Comparison of ENCODE assay signal across 8 mouse cellular contexts in genomic region chr11:76997305-76997704, GRCm38 (mm10). TPM values are rescaled to one million over a fixed set of nuclear protein-coding genes. Genes with fewer than 3 reads are reported as not detected.
DNase-seq lines count a peak whose midpoint lies in the region; ATAC-seq and TF ChIP-seq lines count a peak whose summit lies in the region.

No protein-coding gene starts in this region.

- no peaks in the 10 kb centered on the region for H3K79me2 ChIP-seq in MEL (ENCODE audit: control insufficient read depth, insufficient read depth, low read length, poor library complexity)

- H3K4me2 ChIP-seq in forebrain, embryonic 16.5 days (ENCODE audit: low read length), result peak overlapping the region; percentile 88
- peak overlapping the region; percentile 96 for H3K4me2 ChIP-seq in lung, embryonic 15.5 days

- WGBS in cerebellum, adult 2 months, result under 1% methylated on average over 21 of the region's 21 CpGs
- WGBS in forebrain, embryonic 16.5 days, result under 1% methylated on average over 21 of the region's 21 CpGs
- WGBS in lung, embryonic 15.5 days, result under 1% methylated on average over 21 of the region's 21 CpGs
- 1% methylated on average over 21 of the region's 21 CpGs for WGBS in thymus, adult 2 months

- H3K27me3 ChIP-seq in MEL (ENCODE audit: control insufficient read depth in 1 of 2, insufficient read depth in 2 of 2, low read length in 2 of 2), result peaks cover 0 to 4% of the 10 kb centered on the region in 2 experiments; a peak in 2 of 4 replicates
- peaks cover 7% of the 10 kb centered on the region; the same call in 1 of the 2 replicates for H3K27me3 ChIP-seq in cerebellum, adult 2 months (ENCODE audit: control insufficient read depth, insufficient read depth, low read length)
- peaks cover 36% of the 10 kb centered on the region for H3K27me3 ChIP-seq in forebrain, embryonic 16.5 days (replicated peaks; ENCODE audit: control insufficient read depth, insufficient read depth, low read length)
- peaks cover 61% of the 10 kb centered on the region for H3K27me3 ChIP-seq in lung, embryonic 15.5 days
- peaks cover 21% of the 10 kb centered on the region for H3K27me3 ChIP-seq in thymus, adult 2 months (ENCODE audit: control insufficient read depth, insufficient read depth, low read length)

- ATAC-seq in forebrain, embryonic 16.5 days, result peak; percentile 62; the same call in 1 of the 2 replicates
- ATAC-seq in lung, embryonic 15.5 days (ENCODE audit: borderline replicate concordance, extremely low read depth, low FRiP score, low TSS enrichment), result peak; percentile 78

- peak overlapping the region; percentile 41 for H3K9ac ChIP-seq in MEL (ENCODE audit: control insufficient read depth, low read depth, low read length, poor library complexity, severe bottlenecking)
- peak overlapping the region; percentile 54 for H3K9ac ChIP-seq in forebrain, embryonic 16.5 days (replicated peaks; ENCODE audit: low read depth, low read length)
- H3K9ac ChIP-seq in lung, embryonic 15.5 days, result peak overlapping the region; percentile 31; the same call in 1 of the 2 replicates

- TF ChIP-seq CTCF in MEL (IDR thresholded peaks at IDR 0.05 in 2 of 3, conservative IDR thresholded peaks at IDR 0.05 in 1 of 3; ENCODE audit: control insufficient read depth in 1 of 3, insufficient read depth in 1 of 3, low read depth in 2 of 3, low read length in 3 of 3, poor library complexity in 1 of 3, severe bottlenecking in 1 of 3), result peak; percentile 67 to 97 (median 93)
- TF ChIP-seq CTCF in cerebellum, adult 2 months (IDR thresholded peaks at IDR 0.05; ENCODE audit: borderline replicate concordance, insufficient read depth, low read depth, low read length), result peak; percentile 80
- TF ChIP-seq CTCF in layer of hippocampus, adult 2 months (conservative IDR thresholded peaks at IDR 0.05), result peak; percentile 87
- TF ChIP-seq CTCF in thymus, adult 2 months (IDR thresholded peaks at IDR 0.05; ENCODE audit: borderline replicate concordance, control insufficient read depth, extremely low read depth, insufficient read depth, low read length, poor library complexity), result peak; percentile 70; the same call in 1 of the 2 replicates

- TF ChIP-seq POLR2A in MEL (IDR thresholded peaks at IDR 0.05; ENCODE audit: control insufficient read depth in 1 of 2, insufficient read depth in 1 of 2, low read depth in 1 of 2, low read length in 2 of 2, poor library complexity in 1 of 2), result no peak
- TF ChIP-seq POLR2A in cerebellum, adult 2 months (IDR thresholded peaks at IDR 0.05; ENCODE audit: borderline replicate concordance, insufficient read depth, low read length), result no peak
- no peak for TF ChIP-seq POLR2A in thymus, adult 2 months (IDR thresholded peaks at IDR 0.05; ENCODE audit: control insufficient read depth, extremely low read depth, insufficient read depth, low read length, poor library complexity)

- H3K9me3 ChIP-seq in MEL (replicated peaks; ENCODE audit: insufficient read depth, low read length), result no peaks in the 10 kb centered on the region
- no peaks in the 10 kb centered on the region for H3K9me3 ChIP-seq in forebrain, embryonic 16.5 days (ENCODE audit: control insufficient read depth, low read length)
- no peaks in the 10 kb centered on the region for H3K9me3 ChIP-seq in lung, embryonic 15.5 days

- no peak for TF ChIP-seq EP300 in MEL (IDR thresholded peaks at IDR 0.05; ENCODE audit: low read depth in 1 of 2, low read length in 2 of 2)

- TF ChIP-seq RAD21 in MEL (IDR thresholded peaks at IDR 0.05; ENCODE audit: low read depth, low read length), result peak; percentile 92

- no peak overlapping the region for H3K27ac ChIP-seq in MEL (ENCODE audit: control insufficient read depth, low read depth, low read length)
- H3K27ac ChIP-seq in cerebellum, adult 2 months (ENCODE audit: insufficient read depth, low read length), result no peak overlapping the region
- H3K27ac ChIP-seq in forebrain, embryonic 16.5 days (ENCODE audit: low read length), result no peak overlapping the region
- no peak overlapping the region for H3K27ac ChIP-seq in layer of hippocampus, adult 2 months
- H3K27ac ChIP-seq in lung, embryonic 15.5 days, result no peak overlapping the region
- H3K27ac ChIP-seq in thymus, adult 2 months (ENCODE audit: control insufficient read depth, insufficient read depth, low read length), result no peak overlapping the region

- peak; percentile 74 for DNase-seq in MEL (ENCODE audit: low read depth, low spot score)
- DNase-seq in cerebellum, adult 2 months, result peak; percentile 71 to 83
- DNase-seq in heart, postnatal 36 days, result peak; percentile 78 to 82
- peak; percentile 19 to 62 for DNase-seq in layer of hippocampus, adult 2 months (ENCODE audit: low spot score in 2 of 2)
- DNase-seq in ovary, adult 18-20 months (ENCODE audit: low spot score), result peak; percentile 31
- peak; percentile 73 for DNase-seq in thymus, adult 2 months

- H3K36me3 ChIP-seq in MEL (ENCODE audit: control insufficient read depth in 1 of 2, insufficient read depth in 2 of 2, low read length in 2 of 2), result peaks cover 0 to 9% of the 10 kb centered on the region in 2 experiments; a peak in 2 of 4 replicates
- H3K36me3 ChIP-seq in forebrain, embryonic 16.5 days (ENCODE audit: control insufficient read depth, insufficient read depth), result no peaks in the 10 kb centered on the region
- H3K36me3 ChIP-seq in lung, embryonic 15.5 days, result no peaks in the 10 kb centered on the region
- H3K36me3 ChIP-seq in thymus, adult 2 months (ENCODE audit: control insufficient read depth, insufficient read depth, low read length), result no peaks in the 10 kb centered on the region

- peaks cover under 1 to 23% of the 10 kb centered on the region in 2 experiments; a peak in 3 of 4 replicates for H3K4me1 ChIP-seq in MEL (ENCODE audit: control insufficient read depth in 1 of 2, insufficient read depth in 2 of 2, low read length in 2 of 2)
- no peaks in the 10 kb centered on the region for H3K4me1 ChIP-seq in cerebellum, adult 2 months (ENCODE audit: control insufficient read depth, insufficient read depth, low read length)
- peaks cover 22% of the 10 kb centered on the region for H3K4me1 ChIP-seq in forebrain, embryonic 16.5 days (replicated peaks; ENCODE audit: control insufficient read depth, insufficient read depth, low read length)
- peaks cover 21% of the 10 kb centered on the region for H3K4me1 ChIP-seq in lung, embryonic 15.5 days
- H3K4me1 ChIP-seq in thymus, adult 2 months (replicated peaks; ENCODE audit: control insufficient read depth, insufficient read depth, low read length), result peaks cover 15% of the 10 kb centered on the region

- H3K4me3 ChIP-seq in MEL (ENCODE audit: control insufficient read depth in 1 of 2, insufficient read depth in 1 of 2, low read depth in 2 of 2, low read length in 2 of 2), result peak overlapping the region; percentile 53 to 61
- H3K4me3 ChIP-seq in cerebellum, adult 2 months (replicated peaks; ENCODE audit: insufficient read depth, low read depth, low read length), result peak overlapping the region; percentile 60
- peak overlapping the region; percentile 52 for H3K4me3 ChIP-seq in forebrain, embryonic 16.5 days (replicated peaks; ENCODE audit: low read length)
- peak overlapping the region; percentile 53 for H3K4me3 ChIP-seq in layer of hippocampus, adult 2 months
- H3K4me3 ChIP-seq in lung, embryonic 15.5 days, result peak overlapping the region; percentile 53
- peak overlapping the region; percentile 33; the same call in 1 of the 2 replicates for H3K4me3 ChIP-seq in thymus, adult 2 months (ENCODE audit: control insufficient read depth, insufficient read depth, low read length)

- intact Hi-C loops in heart, postnatal 36 days (cut with DNase I), result loop anchor here (1.0 to 5.0 kb wide), 2 partner anchors 75 to 96 kb away; no protein-coding TSS in a partner anchor

TF ChIP-seq in MEL, 35 proteins besides CTCF, POLR2A, EP300 and RAD21 (continues in another document):
- TF ChIP-seq ZMIZ1 (IDR thresholded peaks at IDR 0.05; ENCODE audit: low read depth, low read length), result no peak
- no peak for TF ChIP-seq JUND (IDR thresholded peaks at IDR 0.05; ENCODE audit: low read depth, low read length)
- TF ChIP-seq CHD1 (IDR thresholded peaks at IDR 0.05; ENCODE audit: low read depth, low read length), result no peak
- TF ChIP-seq SIN3A (IDR thresholded peaks at IDR 0.05; ENCODE audit: low read length), result peak; percentile 67
- TF ChIP-seq MXI1 (IDR thresholded peaks at IDR 0.05; ENCODE audit: low read depth, low read length), result no peak
- TF ChIP-seq MAZ (IDR thresholded peaks at IDR 0.05; ENCODE audit: low read depth, low read length), result no peak; the same call in 1 of the 2 replicates
- peak; percentile 80 for TF ChIP-seq ZC3H11A (IDR thresholded peaks at IDR 0.05; ENCODE audit: low read depth, low read length)
- TF ChIP-seq ZNF384 (IDR thresholded peaks at IDR 0.05; ENCODE audit: low read depth, low read length), result 0 out of 2 replicates have a peak, but pooled peaks have one; percentile 12
- peak; percentile 76 for TF ChIP-seq SMC3 (IDR thresholded peaks at IDR 0.05; ENCODE audit: low read depth, low read length)
- no peak for TF ChIP-seq TAL1 (IDR thresholded peaks at IDR 0.05; ENCODE audit: low read length)
- no peak for TF ChIP-seq USF2 (IDR thresholded peaks at IDR 0.05; ENCODE audit: borderline replicate concordance in 1 of 2, insufficient read depth in 1 of 2, low read depth in 1 of 2, low read length in 2 of 2)
- 0 out of 2 replicates have a peak, but pooled peaks have one; percentile 34 for TF ChIP-seq HCFC1 (IDR thresholded peaks at IDR 0.05; ENCODE audit: low read depth, low read length)
- TF ChIP-seq RCOR1 (IDR thresholded peaks at IDR 0.05; ENCODE audit: low read depth, low read length), result no peak
- no peak for TF ChIP-seq MAFK (IDR thresholded peaks at IDR 0.05; ENCODE audit: borderline replicate concordance, low read depth, low read length)
- no peak for TF ChIP-seq NRF1 (IDR thresholded peaks at IDR 0.05; ENCODE audit: insufficient read depth, low read depth, low read length, poor library complexity, severe bottlenecking)
- TF ChIP-seq MYC (IDR thresholded peaks at IDR 0.05; ENCODE audit: low read depth, low read length), result no peak
- TF ChIP-seq USF1 (IDR thresholded peaks at IDR 0.05; ENCODE audit: low read depth, low read length), result no peak
- 0 out of 2 replicates have a peak, but pooled peaks have one; percentile 24 for TF ChIP-seq ELF1 (IDR thresholded peaks at IDR 0.05; ENCODE audit: low read depth, low read length)
- TF ChIP-seq MYB (IDR thresholded peaks at IDR 0.05; ENCODE audit: low read depth, low read length), result no peak

RNA-seq across cellular contexts. Expression of gene Slc6a4, which starts 1.1 kb away (rescaled TPM):
- total RNA-seq in MEL (2012; rRNA removed), result not detected in 2 replicates
- polyA plus RNA-seq in MEL (2012; ENCODE audit: insufficient read depth in 1 of 2, insufficient read length in 2 of 2, low read depth in 1 of 2, low replicate concordance in 2 of 2, missing spikeins in 1 of 2), result not detected
- 4.7 and 4.8 TPM in 2 replicates for polyA plus RNA-seq in cerebellum, adult 2 months (2012; rRNA removed)
- polyA plus RNA-seq in forebrain, embryonic 16.5 days (2015; fragmentation: Nextera tagmentation; extraction: Ambion mirVana), result 0.27 and 0.72 TPM in 2 replicates
- under 1 TPM; 0.51 to 0.58 TPM for total RNA-seq in heart, postnatal 36 days (2021)
- not detected for total RNA-seq in layer of hippocampus, adult 2 months (2021)
- polyA plus RNA-seq in lung, embryonic 15.5 days (2015; fragmentation: Nextera tagmentation; extraction: Ambion mirVana), result 1.8 and 2.0 TPM in 2 replicates
- 5.9 and 6.5 TPM in 2 replicates for polyA plus RNA-seq in thymus, adult 2 months (2012; rRNA removed)
